In genomic region chr12:111752491-111752890, GRCm38 (mm10) we compare ENCODE assay signal across 28 mouse cellular contexts. TPM values are rescaled to one million over a fixed set of nuclear protein-coding genes. Genes with fewer than 3 reads are reported as not detected.
A peak's percentile ranks its signal among the peaks of the same experiment; 100 is the strongest.
DNase-seq lines count a peak whose midpoint lies in the region; TF ChIP-seq lines count a peak whose summit lies in the region.
"Had no signal": no experiment of that assay in that cellular context is flagged by ENCODE, and none has a peak within 500 bp of the region (broad histone marks: within the 10 kb centered on the region; RNA-seq: fewer than 3 reads in every experiment).

No protein-coding gene starts in this region.

- DNase-seq in adrenal gland, adult 2 months: peak; percentile 67
- DNase-seq in adrenal gland, postnatal 4 days (ENCODE audit: low spot score in 2 of 2): no peak
- DNase-seq in gastrocnemius, adult 2 months: no peak
- DNase-seq in gastrocnemius, postnatal 14 days: no peak
- peak; percentile 54 to 62 for DNase-seq in right cerebral cortex, adult 2 months (ENCODE audit: low spot score in 2 of 2)
- DNase-seq in right cerebral cortex, postnatal 10 days (ENCODE audit: low spot score in 2 of 2): no peak
- no peak for DNase-seq in ovary, postnatal 14 days (ENCODE audit: low spot score)
- DNase-seq: cerebellum, adult 8-10 months; forebrain, postnatal 0 days; gastrocnemius, postnatal 36 days; heart, adult 18-20 months; heart, postnatal 36 days; kidney, adult 2 months; liver, embryonic 13.5 days; lung, adult 18-20 months; lung, postnatal 4 days; midbrain, embryonic 14.5 days; right cerebral cortex, postnatal 14 days had no signal

- no peak overlapping the region for H3K4me3 ChIP-seq in gastrocnemius, adult 2 months
- no peak overlapping the region for H3K4me3 ChIP-seq in myocyte
- H3K4me3 ChIP-seq: embryonic facial prominence, embryonic 10.5 days; embryonic facial prominence, embryonic 15.5 days; forebrain, embryonic 12.5 days; hindbrain, embryonic 12.5 days; intestine, embryonic 15.5 days; limb, embryonic 10.5 days; limb, embryonic 15.5 days; liver, embryonic 13.5 days; stomach, embryonic 15.5 days had no signal

- no peaks in the 10 kb centered on the region for H3K36me3 ChIP-seq in myocyte (ENCODE audit: control insufficient read depth, insufficient read depth)
- H3K36me3 ChIP-seq: embryonic facial prominence, embryonic 10.5 days; embryonic facial prominence, embryonic 15.5 days; forebrain, embryonic 12.5 days; hindbrain, embryonic 12.5 days; intestine, embryonic 15.5 days; limb, embryonic 10.5 days; limb, embryonic 15.5 days; liver, embryonic 13.5 days; stomach, embryonic 15.5 days had no signal

- H3ac ChIP-seq in myocyte (ENCODE audit: control insufficient read depth, insufficient read length): no peak overlapping the region

- no peaks in the 10 kb centered on the region for H3K79me2 ChIP-seq in myocyte (ENCODE audit: control insufficient read depth, insufficient read depth)

- intact Hi-C loops in gastrocnemius, adult 2 months (cut with DNase I): no loop called here
- intact Hi-C loops in gastrocnemius, postnatal 14 days (cut with DNase I; ENCODE audit: low total_unique reads): no loop called here

- TF ChIP-seq CTCF in gastrocnemius, adult 2 months (IDR thresholded peaks at IDR 0.05): no peak

- no peaks in the 10 kb centered on the region for H3K27me3 ChIP-seq in myocyte (ENCODE audit: control insufficient read depth, insufficient read depth, insufficient read length)
- H3K27me3 ChIP-seq: embryonic facial prominence, embryonic 15.5 days; hindbrain, embryonic 12.5 days; intestine, embryonic 15.5 days; limb, embryonic 15.5 days; stomach, embryonic 15.5 days had no signal

- no peak for TF ChIP-seq POLR2A in myocyte (IDR thresholded peaks at IDR 0.05; ENCODE audit: insufficient read length, low read depth)

- peak overlapping the region; percentile 68 for H3K4me2 ChIP-seq in myocyte (ENCODE audit: low read depth)
- H3K4me2 ChIP-seq: embryonic facial prominence, embryonic 15.5 days; forebrain, embryonic 12.5 days; hindbrain, embryonic 12.5 days; intestine, embryonic 15.5 days; limb, embryonic 15.5 days; liver, embryonic 13.5 days; stomach, embryonic 15.5 days had no signal

- peak overlapping the region; percentile 48 for H3K27ac ChIP-seq in gastrocnemius, adult 2 months
- H3K27ac ChIP-seq: embryonic facial prominence, embryonic 10.5 days; embryonic facial prominence, embryonic 15.5 days; forebrain, embryonic 12.5 days; hindbrain, embryonic 12.5 days; hindbrain, postnatal 0 days; intestine, embryonic 15.5 days; limb, embryonic 10.5 days; liver, embryonic 13.5 days; stomach, embryonic 15.5 days had no signal

TF ChIP-seq in myocyte, 11 proteins besides CTCF, POLR2A, EP300 and RAD21:
- peak; percentile 50 for TF ChIP-seq USF1 (IDR thresholded peaks at IDR 0.05; ENCODE audit: low read depth)
- TF ChIP-seq POLR2AphosphoS2 (IDR thresholded peaks at IDR 0.05; ENCODE audit: insufficient read length, low read depth): no peak
TF ChIP-seq in myocyte: peak in this region for 1.

RNA-seq across cellular contexts. Expression of gene Klc1, which starts 6.2 kb away (rescaled TPM):
- 100 to 1,000 TPM in 1 of 2 experiments, 10 to 100 TPM in 1; 87.7 to 107 TPM for total RNA-seq in adrenal gland, adult 2 months (2021)
- 61.6 and 71.6 TPM in 2 replicates for polyA plus RNA-seq in adrenal gland, adult 2 months (2012; rRNA removed)
- 100 to 1,000 TPM; 128 to 142 TPM for total RNA-seq in adrenal gland, postnatal 4 days (2021)
- 10 to 100 TPM; 61.5 to 75.9 TPM for total RNA-seq in gastrocnemius, adult 2 months (2021)
- total RNA-seq in gastrocnemius, postnatal 14 days (2021): 10 to 100 TPM; 53.4 to 62.2 TPM
- 252 TPM for polyA plus RNA-seq in myocyte (2012; fragmentation: generic; extraction: Trizol)

RNA-seq across cellular contexts. Expression of gene Apopt1, which starts 39.4 kb away (rescaled TPM):
- 10 to 100 TPM; 67.7 to 70.0 TPM for total RNA-seq in adrenal gland, adult 2 months (2021)
- polyA plus RNA-seq in adrenal gland, adult 2 months (2012; rRNA removed): 191 and 279 TPM in 2 replicates
- total RNA-seq in adrenal gland, postnatal 4 days (2021): 10 to 100 TPM; 65.4 to 70.1 TPM
- 10 to 100 TPM; 37.4 to 46.7 TPM for total RNA-seq in gastrocnemius, adult 2 months (2021)
- 10 to 100 TPM; 34.2 to 35.6 TPM for total RNA-seq in gastrocnemius, postnatal 14 days (2021)
- polyA plus RNA-seq in myocyte (2012; fragmentation: generic; extraction: Trizol): 54.6 TPM

RNA-seq across cellular contexts. Expression of gene Bag5, which starts 39.4 kb away (rescaled TPM):
- 10 to 100 TPM; 32.5 to 37.7 TPM for total RNA-seq in adrenal gland, adult 2 months (2021)
- 8.0 and 12.0 TPM in 2 replicates for polyA plus RNA-seq in adrenal gland, adult 2 months (2012; rRNA removed)
- 10 to 100 TPM; 35.8 to 37.0 TPM for total RNA-seq in adrenal gland, postnatal 4 days (2021)
- total RNA-seq in gastrocnemius, adult 2 months (2021): 10 to 100 TPM; 14.7 to 19.2 TPM
- 10 to 100 TPM; 14.9 to 17.2 TPM for total RNA-seq in gastrocnemius, postnatal 14 days (2021)
- 20.3 TPM for polyA plus RNA-seq in myocyte (2012; fragmentation: generic; extraction: Trizol)

Comparison
In these comparisons a context has a peak if more than half of its experiments do, and no peak if none do; other contexts are left out.
1. DNase-seq: peak in adrenal gland, adult 2 months (single experiment) and right cerebral cortex, adult 2 months (2 of 2); none in adrenal gland, postnatal 4 days (0 of 2), gastrocnemius, adult 2 months (single experiment), gastrocnemius, postnatal 14 days (single experiment), right cerebral cortex, postnatal 10 days (0 of 2) and ovary, postnatal 14 days (single experiment).